Mouse (Mus musculus) neural tube, embryonic 10.5 days (tissue): ENCODE measurements at regions not wholly inside any gene's neighbourhood (a gene's known extent, or its start where the extent isn't known, plus 50 kb on each side); places are given as distances from the start of the nearest gene placed in this dataset.

Experiments
- DNase-seq: peaks from one replicate; pipeline ENCODE4 v3.0.0-alpha.2; 2017; ENCODE audit warnings: low spot score; ENCODE audit errors: extremely low spot score

GRCm38 (mm10) chr1:124718065-124718464 is 672.7 kb upstream of the Dpp10 start:
- peak; percentile 52 for DNase-seq

- DNase-seq, result no peak
These were observed 660.9 kb upstream of the Dpp10 start for GRCm38 (mm10) chr1:124706246-124706645.

GRCm38 (mm10) chr1:124674420-124674819 is 629.1 kb upstream of the Dpp10 start:
- DNase-seq, result peak; percentile 15

- no peak for DNase-seq
These were observed 607.5 kb upstream of the Dpp10 start for GRCm38 (mm10) chr1:124652872-124653271.

GRCm38 (mm10) chr1:124652251-124652861 is 607.0 kb upstream of the Dpp10 start:
- no peak for DNase-seq

- no peak for DNase-seq
These were observed 589.9 kb upstream of the Dpp10 start for GRCm38 (mm10) chr1:124635246-124635768.

- DNase-seq, result no peak
These were observed 584.7 kb upstream of the Dpp10 start for GRCm38 (mm10) chr1:124630084-124630483.

GRCm38 (mm10) chr1:124584620-124585019 is 539.3 kb upstream of the Dpp10 start:
- DNase-seq, result no peak
